Mouse (Mus musculus) left cerebral cortex, postnatal 10 days (tissue): ENCODE results near the gene Myrip. TPM values are rescaled to one million over a fixed set of nuclear protein-coding genes. Genes with fewer than 3 reads are reported as not detected.
A peak's percentile ranks its signal among the peaks of the same experiment; 100 is the strongest.
"Not testable (repeated sequence)": the region's sequence is repeated elsewhere in the genome, so short reads cannot be mapped to it uniquely, and the experiment has no call there.

ENCODE experiments used
- DNase-seq, 2 experiments: peaks; one replicate each; pipeline ENCODE4 v3.0.0; 2021 to 2022; ENCODE audit warnings: low spot score in 2 of 2, mixed read lengths in 1 of 2; ENCODE audit errors: extremely low spot score in 1 of 2
- intact Hi-C: fragments of 180-260 bp; cut with DNase I; formaldehyde crosslinking; loops from one replicate; pipeline ENCODE4 v1.15.1; 2025
- total RNA-seq, 2 experiments: library from RNA; stranded (reverse); gene quantifications; 2 replicates each; pipeline ENCODE4 v1.2.3; 2021

Myrip gene
- total RNA-seq, 2 experiments from 2014 or later, result 63.5 to 70.6 TPM

DNA sequence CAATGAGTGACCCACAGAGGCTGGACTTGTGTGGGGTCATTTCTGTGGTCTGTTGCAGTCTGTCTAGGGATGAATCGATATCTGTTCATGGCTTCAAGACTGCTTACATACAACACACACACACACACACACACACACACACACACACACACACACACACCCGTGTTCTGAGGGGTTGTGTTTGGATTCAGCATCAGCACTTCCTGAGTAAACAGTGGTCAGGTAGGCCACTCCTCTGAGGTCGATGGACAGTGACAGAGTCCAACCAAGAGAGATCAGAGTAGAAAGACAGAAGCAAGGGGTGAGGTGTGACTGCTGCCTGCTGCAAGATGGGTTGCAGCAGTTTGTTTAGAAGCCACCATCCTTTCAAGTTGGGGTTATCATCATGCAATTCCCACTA, 61.4 kb downstream of the Myrip start:
- intact Hi-C loops, result loop anchor here (5.0 kb wide), 1 partner anchor 55 kb away; no protein-coding TSS in a partner anchor
- no peak for DNase-seq

DNA sequence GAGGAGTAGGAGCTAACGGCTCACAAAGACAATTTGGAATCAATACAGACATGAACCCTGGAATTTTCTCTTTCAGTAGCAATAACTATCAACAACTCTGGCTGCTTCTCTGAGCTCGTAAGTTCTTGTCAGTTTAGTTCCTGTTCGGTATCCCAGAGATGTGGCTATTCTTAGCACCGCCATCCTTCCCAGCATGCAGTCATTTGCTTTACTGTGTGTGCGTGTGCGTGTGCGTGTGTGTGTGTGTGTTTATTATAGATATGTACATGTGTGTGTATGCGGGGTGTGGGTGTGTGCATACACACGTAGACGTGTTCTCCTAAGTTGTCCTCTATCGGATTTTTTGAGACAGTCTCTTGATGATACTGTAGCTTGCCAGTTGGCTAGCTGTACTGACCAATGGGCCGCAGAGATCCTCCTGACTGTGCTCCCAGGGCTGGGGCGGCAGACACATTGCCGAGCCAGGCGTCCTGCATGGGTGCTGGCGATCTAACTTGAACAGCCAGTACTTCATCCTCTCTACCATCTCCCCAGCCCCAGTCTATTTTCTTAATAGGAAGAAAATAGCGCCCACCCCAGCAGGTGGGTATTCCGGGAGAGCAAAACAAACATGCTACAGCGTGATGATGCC, 63.5 kb downstream of the Myrip start:
- intact Hi-C loops, result loop anchor here (5.0 kb wide), 1 partner anchor 57 kb away; no protein-coding TSS in a partner anchor
- DNase-seq, result no peak

DNA sequence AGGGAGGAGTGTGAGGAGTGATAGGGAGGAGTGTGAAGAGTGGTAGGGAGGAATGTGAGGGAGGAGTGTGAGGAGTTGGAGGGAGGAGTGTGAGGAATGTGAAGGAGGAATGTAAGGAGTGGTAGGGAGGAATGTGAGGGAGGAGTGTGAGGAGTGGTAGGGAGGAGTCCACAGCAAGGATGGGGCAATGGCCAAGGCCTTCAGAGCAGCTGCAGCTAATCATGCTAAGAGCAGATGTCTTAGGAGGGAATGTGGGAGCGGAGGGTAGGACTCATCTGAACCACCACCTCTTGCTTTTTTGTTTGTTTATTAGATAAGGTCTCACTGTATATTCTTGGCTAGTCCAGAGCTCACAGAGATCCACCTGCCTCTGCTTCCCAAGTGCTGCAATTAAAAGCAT, 66.2 kb downstream of the Myrip start:
- DNase-seq, result no peak
- intact Hi-C loops, result no loop called here

DNA sequence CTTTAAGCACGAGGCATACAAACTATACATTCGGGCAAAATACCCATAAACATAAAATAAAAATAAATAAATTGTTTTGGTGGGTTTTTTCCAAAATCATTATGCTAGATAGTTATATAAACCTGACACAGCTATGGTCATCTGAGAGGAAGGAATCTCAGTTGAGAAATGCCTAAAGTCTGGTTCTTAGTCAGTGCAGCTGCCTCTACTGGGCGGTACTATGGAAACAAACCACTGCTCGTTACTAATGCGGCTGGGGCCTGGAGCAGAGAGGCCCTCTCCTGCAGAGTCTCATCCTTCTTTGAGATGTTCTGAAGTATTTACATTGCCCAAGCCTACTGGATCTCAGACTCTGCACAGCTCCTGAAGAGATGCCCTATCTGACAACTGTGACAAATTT, 70.3 kb downstream of the Myrip start:
- intact Hi-C loops, result no loop called here
- DNase-seq, result no peak

DNA sequence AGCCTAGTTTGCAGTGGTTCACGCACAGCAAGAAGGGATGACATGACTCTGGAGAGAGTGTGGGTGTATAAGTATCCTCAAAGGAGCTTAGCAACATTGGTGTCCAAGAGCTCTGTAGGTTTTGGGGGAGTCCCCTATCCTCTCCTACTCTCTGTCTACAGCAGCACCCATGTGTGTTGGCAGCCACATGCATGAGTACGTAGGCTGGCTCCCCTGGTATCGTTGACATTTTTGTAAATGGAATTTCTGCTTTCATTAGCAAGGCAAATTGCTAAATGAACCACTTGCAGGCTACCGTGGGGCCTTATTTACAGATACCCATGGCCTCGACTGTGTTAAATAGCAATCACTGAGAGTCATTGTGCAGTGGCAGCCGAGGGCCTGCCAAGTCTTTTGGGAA, 71.0 kb downstream of the Myrip start:
- DNase-seq, result no peak

DNA sequence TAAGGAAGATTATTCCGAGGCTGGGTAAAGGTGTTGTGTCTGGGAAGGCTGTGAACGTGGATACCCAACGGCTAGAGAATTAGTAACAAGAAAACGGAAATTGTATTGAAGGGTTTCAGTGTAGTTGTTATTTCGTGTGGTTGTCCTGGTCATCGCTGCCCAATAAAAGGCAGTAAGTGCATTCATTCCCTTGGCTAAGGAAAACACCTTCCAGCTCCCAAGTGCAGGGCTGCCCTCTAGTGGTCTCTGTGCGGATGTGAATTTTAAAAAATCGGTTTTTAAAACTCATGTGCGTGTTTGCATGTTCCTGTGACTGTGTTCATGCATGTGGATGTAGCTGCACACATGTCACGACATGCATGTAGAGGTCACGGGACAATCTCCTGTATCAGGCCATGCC, 76.4 kb downstream of the Myrip start:
- DNase-seq, result peak in 1 of 2 experiments; percentile 50
- intact Hi-C loops, result loop anchor here (2.0 to 5.0 kb wide), 4 partner anchors 73 to 235 kb away; no protein-coding TSS in a partner anchor

More for the DNA sequence above, 71.0 kb downstream of the Myrip start:
- intact Hi-C loops, result no loop called here

DNA sequence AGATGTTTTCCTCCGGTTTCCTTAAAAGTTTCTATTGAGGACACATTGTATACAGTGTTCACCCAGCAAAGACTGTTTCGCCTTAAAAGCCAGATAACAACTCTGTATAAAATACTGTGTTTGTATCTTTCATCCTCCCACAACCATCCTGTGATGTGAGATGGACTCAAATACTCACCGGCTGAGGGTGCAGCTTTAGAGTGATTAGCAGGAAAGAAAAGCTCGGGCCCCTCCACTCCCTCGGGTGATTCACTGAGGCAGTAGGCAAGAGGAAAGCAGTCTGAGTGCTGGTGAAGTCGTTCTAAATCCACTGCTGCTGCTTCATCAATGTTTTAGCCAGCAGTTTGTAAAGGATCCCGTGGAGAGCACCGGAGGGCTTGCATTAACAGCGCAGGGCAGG, 93.9 kb downstream of the Myrip start:
- intact Hi-C loops, result no loop called here
- no peak for DNase-seq

DNA sequence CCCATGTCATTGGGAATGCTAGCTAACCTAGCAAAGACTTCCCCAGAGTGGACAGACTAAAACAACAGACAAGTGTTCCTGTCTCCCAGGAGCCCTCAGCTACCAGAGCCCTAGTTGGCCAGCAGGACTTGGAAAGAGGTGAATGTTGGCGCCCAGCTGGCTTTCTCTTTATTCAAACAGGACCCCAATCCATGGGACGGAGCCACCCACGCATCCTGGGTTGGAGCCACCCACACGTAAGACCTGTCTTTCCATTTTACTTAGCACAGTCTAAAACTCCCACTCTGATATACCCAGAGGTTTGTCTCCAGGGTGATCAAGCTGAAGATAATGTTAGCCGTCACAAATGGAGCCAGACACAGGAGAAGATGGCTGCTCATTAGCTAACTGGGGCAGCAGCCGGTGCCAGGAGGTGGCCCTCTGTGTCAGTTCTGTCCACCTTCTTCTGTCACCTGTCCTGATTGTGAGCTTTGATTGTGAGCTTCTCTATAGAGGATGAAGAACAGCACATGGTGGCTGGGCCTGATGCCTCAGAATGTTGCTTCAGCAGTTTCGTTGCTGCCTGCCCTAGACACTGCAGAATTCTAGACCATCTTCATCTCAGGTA, 95.4 kb downstream of the Myrip start:
- DNase-seq, result peak in 1 of 2 experiments; percentile 58
- intact Hi-C loops, result no loop called here

DNA sequence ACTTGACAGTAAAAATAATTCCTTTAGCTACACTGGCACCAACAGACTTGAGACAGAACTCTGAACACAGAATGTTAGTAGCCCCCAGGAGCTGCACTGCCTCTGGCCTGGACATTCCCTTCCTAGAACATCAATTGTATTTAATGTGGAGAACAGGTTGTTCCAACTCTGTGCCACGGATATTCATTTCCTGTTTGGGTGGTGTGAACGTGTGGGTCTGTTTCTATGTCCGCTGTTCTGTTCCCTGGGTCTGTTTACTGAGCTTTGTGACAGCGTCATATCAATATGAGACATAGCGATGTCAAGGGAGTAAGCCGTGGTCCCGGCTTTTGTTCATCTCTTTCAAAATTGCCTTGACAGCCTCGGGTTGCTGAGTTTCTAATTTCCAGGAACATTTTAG, 97.0 kb downstream of the Myrip start:
- intact Hi-C loops, result no loop called here
- no peak for DNase-seq

DNA sequence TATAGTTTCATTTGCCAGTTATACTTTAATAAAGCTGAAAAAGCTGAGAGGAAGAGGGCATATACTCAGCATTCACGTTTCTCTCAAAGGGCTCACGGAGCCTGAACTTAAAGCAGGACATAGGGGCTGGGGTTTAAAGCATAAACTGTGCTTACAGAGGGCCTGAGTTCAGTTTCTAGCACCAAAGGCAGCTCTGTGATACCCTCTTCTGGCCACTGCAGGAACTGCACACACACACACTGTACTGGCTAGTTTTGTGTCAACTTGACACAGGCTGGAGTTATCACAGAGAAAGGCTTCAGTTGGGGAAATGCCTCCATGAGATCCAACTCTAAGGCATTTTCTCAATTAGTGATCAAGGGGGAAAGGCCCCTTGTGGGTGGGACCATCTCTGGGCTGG, 98.2 kb downstream of the Myrip start:
- DNase-seq, intact Hi-C loops: not testable (repeated sequence)

DNA sequence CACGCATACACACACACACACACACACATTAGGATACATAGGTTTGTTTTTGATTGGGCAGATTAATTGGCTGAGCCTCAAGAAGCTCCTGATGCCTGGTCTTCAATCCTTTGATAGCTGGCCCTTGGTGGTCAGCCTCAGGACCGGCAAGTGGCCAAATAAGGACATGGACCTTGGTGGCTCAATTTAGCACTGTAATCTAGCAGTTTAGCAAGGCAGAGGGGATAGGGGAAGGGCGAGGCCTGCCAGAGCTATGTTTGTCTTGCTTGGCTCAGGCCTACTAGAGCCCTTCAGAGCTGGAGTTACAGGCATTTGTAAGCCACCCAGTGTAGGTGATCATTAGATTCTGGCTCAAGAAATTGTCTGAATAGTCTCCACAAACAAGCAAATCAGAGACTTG, 101.1 kb downstream of the Myrip start:
- no peak for DNase-seq
- intact Hi-C loops, result no loop called here

DNA sequence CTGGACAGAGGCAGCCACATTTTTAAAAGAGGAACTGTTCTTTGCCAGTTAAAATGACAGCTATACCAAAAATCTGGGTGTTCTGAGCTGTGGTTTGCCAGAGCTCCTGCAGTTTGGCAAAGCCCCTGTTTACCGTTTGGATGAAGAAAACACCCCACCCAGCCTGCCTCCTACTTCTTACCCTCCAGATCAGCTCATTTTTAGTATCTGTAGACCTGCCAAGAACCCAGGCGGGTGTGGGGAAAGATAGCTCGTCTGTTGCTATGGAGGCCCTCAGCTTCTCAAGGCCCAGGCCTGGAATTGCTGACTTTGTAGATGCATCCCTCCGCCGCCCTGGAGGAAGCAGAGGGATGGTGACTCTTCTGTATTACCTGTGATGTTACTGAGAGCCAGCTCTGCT, 102.3 kb downstream of the Myrip start:
- intact Hi-C loops, result no loop called here
- DNase-seq, result peak; percentile 45 to 73

DNA sequence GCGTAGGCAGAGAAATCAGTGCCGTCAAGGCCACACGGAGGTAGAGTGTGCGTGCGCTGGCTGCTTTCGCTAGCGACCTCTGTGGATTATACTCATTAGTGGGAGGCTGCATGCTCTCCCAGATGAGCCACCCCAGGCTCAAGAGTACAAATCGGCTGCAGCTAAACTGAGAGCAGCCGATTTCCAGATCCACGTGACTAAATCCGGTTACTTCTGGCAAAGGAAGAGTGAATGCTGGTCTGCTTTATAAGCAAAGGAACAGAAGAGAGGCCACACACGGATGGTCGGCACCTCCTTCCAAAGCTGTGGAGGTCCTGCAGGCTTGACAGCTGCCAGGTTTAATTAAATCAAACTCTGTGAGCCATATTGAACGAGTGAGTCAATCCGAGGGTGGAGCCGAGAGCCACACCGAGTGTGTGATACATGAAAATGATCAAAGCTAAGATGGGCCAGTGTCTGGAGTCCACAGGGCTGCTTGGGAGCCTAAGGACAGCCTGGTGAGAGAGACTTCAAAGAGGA, 108.4 kb downstream of the Myrip start:
- DNase-seq, result no peak
- intact Hi-C loops, result no loop called here

DNA sequence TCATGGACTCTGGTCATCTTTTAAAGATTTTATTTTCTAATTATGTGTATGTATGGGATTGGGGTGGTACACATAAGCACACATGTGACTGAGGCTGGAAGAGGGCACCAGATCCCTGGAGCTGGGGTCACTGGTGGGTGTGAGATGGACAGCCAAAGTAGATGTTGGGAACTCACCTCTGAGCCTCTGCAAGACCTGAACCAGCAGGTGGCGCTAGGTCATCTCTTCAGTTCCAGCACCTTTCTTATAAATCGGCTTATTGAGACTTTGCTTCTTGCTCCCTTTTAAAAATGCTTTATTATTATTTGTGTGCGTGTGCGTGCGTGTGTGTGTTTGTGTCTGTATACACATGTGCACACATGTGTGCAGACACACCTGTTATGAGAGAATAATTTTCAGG, 109.1 kb downstream of the Myrip start:
- intact Hi-C loops, result no loop called here
- peak in 1 of 2 experiments; percentile 62 for DNase-seq

DNA sequence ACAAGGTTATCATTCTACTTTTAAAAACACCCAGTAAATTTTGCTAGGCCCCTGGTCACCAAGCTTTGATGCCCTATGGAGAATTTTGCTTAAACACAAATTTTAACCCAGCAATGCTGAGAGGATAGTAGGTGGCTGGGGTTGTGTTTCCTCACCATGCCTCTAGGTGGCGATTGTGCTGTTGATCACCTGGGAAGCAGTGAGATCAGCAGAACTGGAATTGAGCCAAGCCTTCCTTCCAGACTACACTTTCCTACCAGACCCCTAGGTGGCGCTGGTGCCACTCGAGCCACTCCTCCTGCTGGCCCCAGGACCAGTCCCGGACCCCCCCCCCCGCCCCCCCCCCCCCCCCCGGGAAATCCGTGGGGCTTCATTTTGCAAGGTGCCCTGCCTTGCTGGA, 114.2 kb downstream of the Myrip start:
- intact Hi-C loops, result no loop called here
- peak; percentile 62 to 83 for DNase-seq

DNA sequence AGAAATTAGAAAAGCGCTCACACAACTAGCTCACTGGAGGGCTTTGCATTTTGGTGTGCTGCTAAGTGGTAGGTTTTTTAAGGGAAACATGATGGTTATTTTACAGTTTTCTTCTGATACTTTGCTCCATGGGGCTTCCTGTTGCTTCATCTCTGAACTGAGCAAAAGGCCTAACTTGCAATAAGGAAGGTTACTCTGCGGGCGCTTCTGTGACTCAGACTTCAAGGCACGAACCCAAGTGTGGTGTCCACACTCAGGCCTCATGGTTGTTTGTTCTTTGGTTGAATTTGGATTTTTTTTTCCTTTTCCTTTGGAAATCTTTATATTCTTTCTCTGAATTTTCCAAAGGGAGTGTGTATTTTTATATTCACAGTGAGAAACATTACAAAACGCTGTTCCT, 114.8 kb downstream of the Myrip start:
- intact Hi-C loops, result no loop called here
- DNase-seq, result no peak

DNA sequence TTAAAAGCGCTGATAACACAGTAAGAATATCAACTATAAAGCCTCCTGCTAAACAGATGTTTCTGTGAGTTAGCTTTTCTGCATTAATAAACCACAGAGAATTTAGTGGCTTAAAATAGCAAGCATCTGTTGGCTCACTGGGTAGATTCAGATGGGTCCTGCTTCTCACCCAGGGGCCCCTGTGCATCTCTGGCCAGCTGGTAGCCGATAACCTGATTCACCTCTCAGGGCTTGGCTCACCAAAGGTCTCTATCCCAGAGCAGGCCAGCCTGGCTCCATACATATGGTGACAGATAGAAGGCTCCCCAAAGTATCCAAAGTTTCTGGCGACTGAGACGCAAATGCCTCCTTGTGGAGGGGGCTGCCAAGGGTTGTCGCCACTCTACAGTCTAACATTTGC, 115.4 kb downstream of the Myrip start:
- intact Hi-C loops, result no loop called here
- no peak for DNase-seq

DNA sequence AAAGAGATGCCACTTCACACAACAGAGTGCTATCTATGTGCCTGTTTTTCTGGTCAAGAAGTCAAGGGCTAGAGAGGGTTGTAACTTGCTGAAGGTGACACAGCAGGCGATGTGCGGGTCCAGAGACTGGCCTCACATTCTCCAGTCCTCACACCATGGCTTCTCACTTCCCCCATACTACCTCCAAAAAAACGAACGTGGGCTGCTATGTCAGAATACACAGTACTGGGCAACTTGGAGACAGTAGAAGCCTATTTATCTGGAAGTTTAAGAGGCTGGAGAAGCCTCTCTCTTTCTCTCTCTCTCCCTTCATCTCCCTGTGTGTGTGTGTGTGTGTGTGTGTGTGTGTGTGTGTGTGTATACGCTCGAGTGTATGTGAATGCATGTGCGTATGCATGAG, 117.3 kb downstream of the Myrip start:
- intact Hi-C loops, result no loop called here
- no peak for DNase-seq

DNA sequence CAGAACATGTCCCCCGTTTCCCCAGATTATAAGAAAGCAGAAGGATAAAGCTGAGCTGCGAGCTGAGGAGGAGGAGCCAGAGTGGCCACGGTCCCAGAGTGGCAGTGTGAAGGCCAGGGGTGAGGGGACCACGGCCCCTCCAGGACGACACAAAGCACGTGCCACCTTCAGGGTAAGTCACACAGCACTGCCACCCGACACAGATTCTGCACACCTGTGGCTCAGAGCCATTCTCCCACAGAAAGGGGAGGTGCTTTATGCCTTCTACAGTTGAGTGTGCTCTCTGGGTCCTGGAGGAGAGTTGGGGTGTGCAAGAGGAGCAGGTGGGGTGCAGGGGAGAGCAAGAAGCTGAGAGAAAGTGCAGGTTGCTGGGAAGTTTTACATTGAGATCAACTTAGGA, 123.3 kb downstream of the Myrip start:
- no peak for DNase-seq
- intact Hi-C loops, result no loop called here

DNA sequence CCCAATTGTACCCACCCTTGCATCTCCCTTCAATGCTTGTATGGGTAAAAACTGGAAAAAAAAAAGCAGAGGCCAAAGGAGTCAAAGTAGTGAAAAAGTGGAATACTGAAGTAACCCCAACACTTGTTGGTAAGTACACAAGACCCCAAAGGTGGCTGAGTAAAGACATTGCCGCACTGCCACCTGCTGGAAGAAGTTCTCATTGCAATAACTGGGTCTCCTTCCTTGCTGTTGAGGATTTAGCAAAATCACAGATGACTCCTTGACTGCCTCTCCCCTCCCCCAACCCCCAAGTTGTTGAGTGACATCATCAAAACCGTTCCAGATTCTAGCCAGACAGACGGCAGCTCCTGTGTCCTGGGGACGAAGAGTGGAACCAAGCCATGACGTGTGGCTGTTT, 124.5 kb downstream of the Myrip start:
- intact Hi-C loops, result no loop called here
- DNase-seq, result peak; percentile 69 to 74

DNA sequence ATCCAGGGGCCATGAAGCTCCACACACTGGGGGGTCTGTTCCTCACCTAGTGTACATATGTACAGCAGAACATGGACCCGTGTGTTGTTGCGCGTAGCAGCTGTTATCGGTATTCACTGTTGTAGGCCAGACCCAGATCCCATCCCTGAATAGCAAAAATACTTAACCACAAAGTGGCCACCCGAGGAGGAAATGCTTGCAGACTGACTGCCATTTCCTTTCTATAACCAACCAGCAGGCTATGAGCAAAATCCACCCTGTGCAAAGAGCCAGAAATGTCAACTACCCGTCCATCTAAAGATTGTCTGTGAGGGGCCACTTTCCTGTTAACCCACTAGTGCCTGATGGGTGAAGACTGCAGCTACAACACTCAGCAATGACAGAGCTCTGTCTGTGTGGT, 126.9 kb downstream of the Myrip start:
- DNase-seq, result no peak
- intact Hi-C loops, result no loop called here
